Mouse (Mus musculus) neural tube, embryonic 11.5 days (tissue): ENCODE measurements around the gene Fgf18. TPM values are rescaled to one million over a fixed set of nuclear protein-coding genes. Genes with fewer than 3 reads are reported as not detected.

Experiments
- ATAC-seq: fragments of 200-750 bp; cut with Nextera tagmentation; 2 replicates; pipeline ENCODE4 v1.8.0; 2017; ENCODE audit warnings: moderate number of reproducible peaks, mild to moderate bottlenecking, moderate TSS enrichment, moderate library complexity; ENCODE audit not compliant: insufficient read depth, low FRiP score, low TSS enrichment
- DNase-seq: peaks from one replicate; pipeline ENCODE4 v3.0.0-alpha.2; 2015; ENCODE audit warnings: low spot score
- H3K27ac ChIP-seq: fragments of 300-500 bp; sonication (generic); 2 replicates; pipeline ENCODE4 v1.5.1; 2014; ENCODE audit warnings: low read depth, mild to moderate bottlenecking, low read length
- H3K27me3 ChIP-seq: fragments of 300-500 bp; sonication (generic); 2 replicates; pipeline ENCODE4 v1.6.1; 2014; ENCODE audit warnings: mild to moderate bottlenecking, low read length, mixed read lengths; ENCODE audit not compliant: control insufficient read depth, insufficient read depth
- H3K36me3 ChIP-seq: fragments of 300-500 bp; sonication (generic); 2 replicates; pipeline ENCODE4 v1.6.1; 2014; ENCODE audit warnings: mild to moderate bottlenecking, low read length, moderate library complexity, mixed read lengths; ENCODE audit not compliant: control insufficient read depth, insufficient read depth
- H3K4me1 ChIP-seq: fragments of 300-500 bp; sonication (generic); 2 replicates; pipeline ENCODE4 v1.6.1; 2014; ENCODE audit warnings: low read length, mixed read lengths; ENCODE audit not compliant: control insufficient read depth, insufficient read depth
- H3K4me2 ChIP-seq: fragments of 300-500 bp; sonication (generic); 2 replicates; pipeline ENCODE4 v1.6.1; 2014; ENCODE audit warnings: low read depth, mild to moderate bottlenecking, moderate library complexity
- H3K4me3 ChIP-seq: fragments of 300-500 bp; sonication (generic); 2 replicates; pipeline ENCODE4 v1.5.1; 2014; ENCODE audit warnings: low read depth, low read length
- H3K9ac ChIP-seq: fragments of 300-500 bp; sonication (generic); 2 replicates; pipeline ENCODE4 v1.6.1; 2014; ENCODE audit warnings: mild to moderate bottlenecking, low read length
- H3K9me3 ChIP-seq: fragments of 300-500 bp; sonication (generic); 2 replicates; pipeline ENCODE4 v1.6.1; 2016; ENCODE audit warnings: low read length; ENCODE audit not compliant: control insufficient read depth
- WGBS: fragments of 180-500 bp; shearing (Covaris S2); extraction: QIAGEN DNeasy Blood & Tissue Kit; methylation state at CpG from one replicate; pipeline ENCODE4 v1.1.7; 2014; 5-methylcytosine and 5-hydroxymethylcytosine counted together
- polyA plus RNA-seq: library from polyadenylated mRNA; unstranded; fragments of >200 nt; fragmentation: Nextera tagmentation; extraction: Ambion mirVana; gene quantifications from 2 replicates; pipeline ENCODE4 v1.2.1, GENCODE M21; 2014

The Fgf18 gene
- polyA plus RNA-seq, 1 experiment from 2014 or later, result 9.9 TPM

- Histone ChIP-seq H3K36me3 (no peaks in the 10 kb centered on the region), H3K9ac (peak overlapping the region; percentile 55), H3K27me3 (peaks cover 20% of the 10 kb centered on the region), H3K4me3 (peak overlapping the region; percentile 65), H3K27ac (peak overlapping the region; percentile 73), H3K9me3 (no peaks in the 10 kb centered on the region), H3K4me1 (peaks cover 7% of the 10 kb centered on the region; the same call in 1 of the 2 replicates), H3K4me2 (peak overlapping the region; percentile 78)
- DNase-seq (peak; percentile 77), ATAC-seq (peak; percentile 57)
- WGBS, result under 1% methylated on average over 58 of the region's 85 CpGs
These were observed 555 bp upstream of the Fgf18 start for GRCm38 (mm10) chr11:33147572-33148337.

- Histone ChIP-seq H3K36me3 (no peaks in the 10 kb centered on the region), H3K4me2 (peak overlapping the region; percentile 78), H3K27ac (no peak overlapping the region), H3K4me1 (peaks cover 7% of the 10 kb centered on the region; the same call in 1 of the 2 replicates), H3K27me3 (peaks cover 20% of the 10 kb centered on the region), H3K9ac (peak overlapping the region; percentile 55), H3K4me3 (peak overlapping the region; percentile 65), H3K9me3 (no peaks in the 10 kb centered on the region)
- WGBS, result under 1% methylated on average over 30 of the region's 30 CpGs
- ATAC-seq, result 0 out of 2 replicates have a peak, but pooled peaks have one; percentile 1
- DNase-seq, result peak; percentile 49
These were observed 509 bp downstream of the Fgf18 start for GRCm38 (mm10) chr11:33146651-33147131.

GRCm38 (mm10) chr11:33146143-33146497, 1.1 kb downstream of the Fgf18 start:
- Histone ChIP-seq H3K36me3 (no peaks in the 10 kb centered on the region), H3K4me3 (peak overlapping the region; percentile 15), H3K9ac (no peak overlapping the region), H3K27ac (no peak overlapping the region), H3K27me3 (peaks cover 20% of the 10 kb centered on the region), H3K4me1 (peaks cover 7% of the 10 kb centered on the region; the same call in 1 of the 2 replicates), H3K4me2 (peak overlapping the region; percentile 78), H3K9me3 (no peaks in the 10 kb centered on the region)
- ATAC-seq, result no peak
- DNase-seq, result no peak
- WGBS, result 10% methylated on average over 8 of the region's 9 CpGs

- peak; percentile 51 for DNase-seq
- ATAC-seq, result no peak
- H3K36me3 ChIP-seq, result no peaks in the 10 kb centered on the region
- WGBS, result 27% methylated on average over 7 of the region's 7 CpGs
- H3K27me3 ChIP-seq, result peaks cover 20% of the 10 kb centered on the region
- H3K9me3 ChIP-seq, result no peaks in the 10 kb centered on the region
- peaks cover 7% of the 10 kb centered on the region; the same call in 1 of the 2 replicates for H3K4me1 ChIP-seq
- H3K4me3 ChIP-seq, result peak overlapping the region; percentile 15
- H3K27ac ChIP-seq, result no peak overlapping the region
- peak overlapping the region; percentile 78 for H3K4me2 ChIP-seq
- H3K9ac ChIP-seq, result no peak overlapping the region
These were observed 1.7 kb downstream of the Fgf18 start for GRCm38 (mm10) chr11:33145201-33146142.

GRCm38 (mm10) chr11:33143906-33144305, 3.3 kb downstream of the Fgf18 start:
- WGBS, result 10% methylated on average over 9 of the region's 9 CpGs
- Histone ChIP-seq H3K4me2 (no peak overlapping the region), H3K9me3 (no peaks in the 10 kb centered on the region), H3K4me3 (no peak overlapping the region), H3K4me1 (peaks cover 7% of the 10 kb centered on the region; the same call in 1 of the 2 replicates), H3K36me3 (no peaks in the 10 kb centered on the region), H3K27me3 (peaks cover 20% of the 10 kb centered on the region), H3K9ac (no peak overlapping the region), H3K27ac (no peak overlapping the region)
- peak; percentile 40 for DNase-seq
- ATAC-seq, result no peak

- Histone ChIP-seq H3K4me2 (no peak overlapping the region), H3K4me3 (no peak overlapping the region), H3K9ac (no peak overlapping the region), H3K4me1 (peaks cover 7% of the 10 kb centered on the region; the same call in 1 of the 2 replicates), H3K27me3 (peaks cover 20% of the 10 kb centered on the region), H3K27ac (no peak overlapping the region), H3K36me3 (no peaks in the 10 kb centered on the region), H3K9me3 (no peaks in the 10 kb centered on the region)
- 83% methylated on average over 1 of the region's 1 CpGs for WGBS
- DNase-seq, result no peak
- ATAC-seq, result no peak
These were observed 4.4 kb downstream of the Fgf18 start for GRCm38 (mm10) chr11:33142801-33143200.

- no peak overlapping the region for H3K27ac ChIP-seq
- no peaks in the 10 kb centered on the region for H3K9me3 ChIP-seq
- H3K4me2 ChIP-seq, result no peak overlapping the region
- no peak overlapping the region for H3K4me3 ChIP-seq
- 94% methylated on average over 5 of the region's 5 CpGs for WGBS
- ATAC-seq, result no peak
- H3K9ac ChIP-seq, result no peak overlapping the region
- H3K36me3 ChIP-seq, result no peaks in the 10 kb centered on the region
- H3K4me1 ChIP-seq, result no peaks in the 10 kb centered on the region
- peaks cover 7% of the 10 kb centered on the region for H3K27me3 ChIP-seq
- DNase-seq, result no peak
These were observed 7.1 kb downstream of the Fgf18 start for GRCm38 (mm10) chr11:33140111-33140460.

- Histone ChIP-seq H3K4me3 (no peak overlapping the region), H3K9ac (no peak overlapping the region), H3K4me2 (no peak overlapping the region), H3K27me3 (0 out of 2 replicates have a peak, but pooled peaks cover 4% of the 10 kb centered on the region), H3K9me3 (no peaks in the 10 kb centered on the region), H3K36me3 (no peaks in the 10 kb centered on the region), H3K27ac (no peak overlapping the region), H3K4me1 (no peaks in the 10 kb centered on the region)
- DNase-seq, result no peak
- WGBS, result 79% methylated on average over 9 of the region's 9 CpGs
- ATAC-seq, result no peak
These were observed 7.6 kb downstream of the Fgf18 start for GRCm38 (mm10) chr11:33139458-33140110.
